Mouse (Mus musculus): ENCODE measurements around the gene Rab5c.

Gene Rab5c

GRCm38 (mm10) chr11:100754021-100754692, 16.1 kb upstream of the Rab5c start:
- CTCF ChIA-PET = interaction anchor here (0.5 to 0.7 kb wide), 2 partner anchors 149 to 210 kb away, joined by 5 to 16 read pairs; no protein-coding TSS in a partner anchor

- CTCF ChIA-PET = no interaction called here
Observed at GRCm38 (mm10) chr11:100752294-100752693, 14.3 kb upstream of the Rab5c start.

GRCm38 (mm10) chr11:100750127-100750526, 12.1 kb upstream of the Rab5c start:
- CTCF ChIA-PET = no interaction called here

- CTCF ChIA-PET = no interaction called here
Observed at GRCm38 (mm10) chr11:100749469-100749868, 11.5 kb upstream of the Rab5c start.

GRCm38 (mm10) chr11:100748620-100749019, 10.6 kb upstream of the Rab5c start:
- CTCF ChIA-PET = no interaction called here

- CTCF ChIA-PET = interaction anchor here (0.6 kb wide), 1 partner anchor 11 kb away, joined by 3 read pairs; no protein-coding TSS in a partner anchor
Observed at GRCm38 (mm10) chr11:100747114-100747513, 9.1 kb upstream of the Rab5c start.

DNA sequence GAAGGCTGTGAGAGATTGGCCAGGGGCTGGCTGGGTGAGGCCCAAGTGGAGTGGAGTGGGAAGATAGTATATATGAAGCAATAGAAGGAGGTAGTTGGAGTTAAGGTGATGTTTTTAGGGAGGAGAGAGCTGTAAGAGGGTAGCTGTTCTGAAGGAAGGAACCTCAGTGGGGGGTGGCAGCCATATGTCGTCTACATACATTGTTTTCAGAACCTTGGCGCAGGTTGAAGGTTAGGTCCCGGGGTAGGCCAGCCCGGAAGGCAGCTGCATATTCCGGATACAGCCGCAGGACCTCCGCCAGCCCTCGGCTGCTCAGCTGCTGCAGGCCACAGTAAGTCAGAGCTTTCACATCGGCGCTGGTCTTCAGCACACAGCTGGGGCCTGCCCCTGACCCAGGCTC, 8.5 kb upstream of the Rab5c start:
- CTCF ChIA-PET = interaction anchor here (0.6 kb wide), 1 partner anchor 10 kb away, joined by 3 read pairs; no protein-coding TSS in a partner anchor

GRCm38 (mm10) chr11:100745085-100745484, 7.1 kb upstream of the Rab5c start:
- CTCF ChIA-PET = interaction anchor here (0.6 kb wide), 2 partner anchors 74 to 149 kb away, joined by 3 to 7 read pairs; no protein-coding TSS in a partner anchor

- CTCF ChIA-PET = interaction anchor here (0.5 kb wide), 1 partner anchor 82 kb away, joined by 6 read pairs; no protein-coding TSS in a partner anchor
Observed at GRCm38 (mm10) chr11:100741348-100741747, 3.3 kb upstream of the Rab5c start.

DNA sequence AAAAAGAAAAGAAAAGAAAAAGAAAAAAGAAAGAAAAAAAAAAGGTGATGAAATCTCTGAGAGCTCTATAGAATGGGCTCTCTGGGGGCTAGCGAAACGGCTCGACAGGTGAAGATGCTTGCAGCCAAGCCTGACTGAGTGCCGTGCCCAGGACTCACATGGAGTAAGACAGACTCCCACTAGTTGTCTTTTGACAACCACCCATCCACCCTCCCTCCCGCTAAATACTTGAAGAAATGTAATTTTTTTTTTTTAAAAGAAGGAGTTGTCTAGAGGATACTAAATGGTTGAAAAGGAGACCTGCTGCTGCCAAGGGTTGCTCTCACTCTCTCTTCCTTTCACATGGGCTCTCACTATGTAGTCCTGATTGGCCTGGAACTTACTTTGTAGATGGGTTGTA, 734 bp upstream of the Rab5c start:
- CTCF ChIA-PET = interaction anchor here (0.6 to 0.7 kb wide), 2 partner anchors 28 to 377 kb away, joined by 3 to 4 read pairs; no protein-coding TSS in a partner anchor

DNA sequence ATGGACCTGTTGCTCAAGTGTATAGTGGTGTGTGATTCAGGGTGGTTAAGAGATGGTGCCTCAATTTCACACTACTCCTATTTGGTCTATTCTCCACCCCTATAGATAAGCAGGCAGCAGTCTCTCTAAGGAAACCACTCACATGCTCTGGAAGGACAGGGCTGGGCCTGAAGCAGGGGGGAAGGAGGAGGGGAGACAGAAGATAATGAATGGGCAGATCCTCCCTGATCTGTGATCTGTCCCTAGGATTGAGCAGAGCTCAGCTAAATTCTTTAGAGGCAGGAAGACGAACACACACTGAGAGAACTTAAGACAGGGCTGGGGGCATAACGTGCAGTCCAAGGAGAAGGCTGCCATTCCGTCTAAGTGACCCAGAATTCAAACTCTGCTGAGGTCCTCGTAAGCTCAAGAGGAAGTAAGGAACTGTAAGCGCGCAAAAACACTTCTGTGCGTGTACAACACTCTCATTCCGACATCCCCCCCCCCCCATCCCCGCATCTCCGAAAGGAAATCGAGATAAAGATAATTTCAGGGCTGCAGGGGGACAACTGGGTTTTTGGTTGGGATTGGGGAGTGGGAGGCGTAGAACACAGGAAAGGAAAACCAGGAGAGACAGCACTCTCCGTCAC, 796 bp downstream of the Rab5c start:
- CTCF ChIA-PET = interaction anchor here (0.6 to 0.8 kb wide), 4 partner anchors 9 to 151 kb away, joined by 3 read pairs; partner anchors contain the start of gene Kcnh4

DNA sequence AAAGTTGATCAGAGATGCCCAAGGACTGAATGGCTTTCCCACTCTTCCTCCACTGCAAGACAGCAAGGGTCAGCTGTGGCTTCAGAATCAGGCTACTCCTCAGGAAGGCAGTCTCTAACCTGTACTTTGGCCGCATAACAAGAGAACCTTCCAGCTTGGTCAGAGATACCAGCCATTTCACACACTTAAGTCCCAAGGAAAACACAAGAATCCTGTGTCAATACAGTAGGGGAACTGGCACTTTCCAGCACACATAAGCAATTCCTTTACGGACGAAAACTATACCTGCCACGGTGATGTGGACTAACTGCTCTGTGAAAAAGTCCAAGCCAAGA, 1.3 kb downstream of the Rab5c start:
- CTCF ChIA-PET = interaction anchor here (0.7 kb wide), 2 partner anchors 121 to 150 kb away, joined by 3 read pairs; no protein-coding TSS in a partner anchor

DNA sequence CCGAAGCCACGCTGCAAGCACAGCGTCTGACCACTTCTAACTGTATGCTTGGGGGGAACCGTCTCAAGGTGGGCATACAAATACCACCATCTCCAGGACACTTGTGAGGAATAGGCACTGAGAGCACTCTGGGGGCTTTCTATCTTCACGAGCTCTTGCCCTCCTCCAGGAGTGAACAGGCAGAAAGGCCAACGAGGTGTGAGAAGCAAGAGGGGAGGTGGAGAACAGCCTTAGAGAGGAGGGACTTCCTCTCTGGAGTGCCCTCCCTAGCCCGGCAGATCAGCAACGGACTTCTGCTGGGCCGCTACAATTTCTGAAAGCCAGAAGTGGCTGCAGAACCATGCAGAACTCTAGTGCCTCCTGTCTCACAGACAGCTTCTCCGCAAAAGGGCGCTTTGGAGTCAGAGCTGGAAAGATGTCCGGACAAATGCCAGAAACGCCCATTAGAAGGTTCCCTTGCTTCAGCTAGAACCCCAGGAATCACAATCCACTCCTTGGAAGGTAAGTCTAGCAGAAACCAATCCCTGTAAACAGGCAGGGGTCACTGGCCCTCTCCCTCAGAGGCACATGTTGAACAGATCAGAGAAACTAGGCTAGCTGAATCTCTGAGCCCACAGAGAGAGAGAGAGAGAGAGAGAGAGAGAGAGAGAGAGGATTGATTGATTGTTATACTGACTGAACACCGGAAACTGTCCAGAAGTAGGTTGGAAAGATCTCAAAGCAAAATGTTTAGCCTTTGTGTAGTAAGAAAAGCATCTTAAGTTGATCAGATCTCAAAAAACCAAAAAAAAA, 1.9 kb downstream of the Rab5c start:
- CTCF ChIA-PET = interaction anchor here (0.6 to 0.7 kb wide), 2 partner anchors 11 to 150 kb away, joined by 3 read pairs; no protein-coding TSS in a partner anchor

DNA sequence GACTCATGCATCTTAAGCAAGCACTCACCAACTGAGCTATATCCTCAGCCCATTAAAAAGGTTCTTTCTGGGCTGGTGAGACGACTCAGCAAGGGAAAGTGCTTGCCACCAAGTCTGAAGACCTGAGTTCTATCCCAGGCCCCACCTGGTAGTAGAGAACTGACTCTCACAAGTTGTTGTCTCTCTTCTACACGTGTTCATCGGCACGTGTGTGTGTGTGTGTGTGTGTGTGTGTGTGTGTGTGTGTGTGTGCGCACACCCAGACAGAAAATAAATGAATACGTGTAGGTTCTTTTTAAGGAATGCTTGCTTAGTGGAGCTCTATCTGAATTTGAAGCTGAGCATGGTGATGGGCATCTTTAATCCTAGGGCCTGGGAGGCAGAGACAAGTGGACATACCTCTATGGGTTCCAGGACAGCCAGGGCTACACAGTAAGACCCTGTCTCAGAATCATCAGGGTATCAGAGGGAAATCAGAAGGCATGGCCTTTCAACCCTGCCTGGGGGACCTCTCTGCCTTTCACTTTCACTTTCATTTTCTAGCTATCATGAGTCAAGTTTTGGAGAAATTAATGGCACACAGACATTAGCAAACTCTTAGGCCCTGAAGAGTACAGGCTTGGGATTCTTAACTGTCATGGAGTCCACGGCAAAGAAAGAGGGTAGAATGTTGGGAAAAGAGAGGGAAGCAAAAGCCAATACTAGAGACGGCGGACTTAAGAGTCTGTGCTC, 2.7 kb downstream of the Rab5c start:
- CTCF ChIA-PET = interaction anchor here (0.6 to 0.7 kb wide), 2 partner anchors 182 to 454 kb away, joined by 3 to 4 read pairs; no protein-coding TSS in a partner anchor

DNA sequence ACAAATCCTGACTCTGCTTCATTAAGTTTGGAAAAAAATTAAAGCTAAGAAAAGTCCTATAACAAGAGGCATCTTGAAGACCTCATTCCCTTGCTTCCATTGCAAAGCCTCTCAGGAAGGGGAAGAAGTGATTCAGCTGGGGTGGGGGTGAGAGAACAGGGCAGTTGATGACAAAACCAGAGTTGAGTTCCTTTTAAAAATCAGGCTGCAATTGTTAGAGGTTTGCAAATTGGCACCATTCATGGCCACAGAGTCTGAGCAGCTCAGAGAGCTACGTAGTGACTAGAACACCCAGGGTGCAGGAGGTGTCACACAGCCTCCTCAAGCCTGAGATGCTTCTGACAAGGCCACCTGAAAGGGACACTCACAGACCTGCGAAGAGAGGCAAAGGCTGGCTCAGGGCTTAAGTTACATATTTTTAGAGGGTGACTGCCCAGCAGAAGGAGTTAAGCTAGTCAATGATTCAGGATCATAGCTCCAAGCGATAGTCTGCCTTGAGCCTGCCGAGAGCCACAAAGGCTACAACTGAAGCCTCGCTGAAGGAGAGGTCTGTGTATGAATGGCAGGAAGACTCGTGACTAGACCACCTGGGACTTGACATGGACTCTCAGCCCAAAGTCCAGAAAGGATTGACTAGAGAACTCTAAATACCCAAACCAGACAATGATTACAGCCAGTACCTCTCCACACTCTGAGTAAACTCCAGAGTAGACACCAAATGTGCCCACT, 7.4 kb downstream of the Rab5c start:
- CTCF ChIA-PET = no interaction called here

GRCm38 (mm10) chr11:100729976-100730375, 8.0 kb downstream of the Rab5c start:
- CTCF ChIA-PET = no interaction called here

- CTCF ChIA-PET = interaction anchor here (1.3 kb wide), 1 partner anchor 9 kb away, joined by 3 read pairs; the partner anchor contains the start of gene Rab5c
Observed at GRCm38 (mm10) chr11:100728601-100729000, 9.4 kb downstream of the Rab5c start.

- CTCF ChIA-PET = no interaction called here
Observed at GRCm38 (mm10) chr11:100727201-100727600, 10.8 kb downstream of the Rab5c start.

DNA sequence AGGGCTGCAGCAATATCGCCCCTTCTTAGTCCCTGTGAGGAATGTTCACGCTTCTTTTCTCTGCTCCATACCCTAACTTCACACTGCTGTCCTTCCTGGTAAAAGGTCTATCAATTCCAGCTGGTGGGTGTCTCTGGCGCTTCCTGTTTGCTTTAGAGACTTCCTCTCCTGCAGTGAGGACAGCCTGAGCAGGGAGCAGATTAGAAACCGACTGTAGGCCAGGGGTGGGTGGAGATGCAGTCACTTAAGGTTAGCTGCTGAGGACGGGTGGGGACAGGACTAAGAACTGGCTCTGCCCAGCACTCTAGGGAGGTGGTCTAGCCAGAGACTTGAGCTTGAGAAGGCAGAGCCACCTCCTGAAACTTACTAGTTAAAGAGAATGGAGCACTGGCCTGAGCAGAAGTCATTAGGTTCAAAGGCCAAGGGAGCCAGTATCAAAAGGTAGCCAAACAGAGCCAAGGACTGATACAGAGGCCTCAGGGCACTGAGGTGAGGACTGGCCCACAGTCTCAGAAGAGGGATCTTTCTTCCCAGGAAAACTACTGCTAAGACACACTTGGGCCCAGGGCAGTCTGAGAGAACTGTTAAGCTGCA, 13.0 kb downstream of the Rab5c start:
- CTCF ChIA-PET = interaction anchor here (1.1 kb wide), 1 partner anchor 154 kb away, joined by 3 read pairs; no protein-coding TSS in a partner anchor

DNA sequence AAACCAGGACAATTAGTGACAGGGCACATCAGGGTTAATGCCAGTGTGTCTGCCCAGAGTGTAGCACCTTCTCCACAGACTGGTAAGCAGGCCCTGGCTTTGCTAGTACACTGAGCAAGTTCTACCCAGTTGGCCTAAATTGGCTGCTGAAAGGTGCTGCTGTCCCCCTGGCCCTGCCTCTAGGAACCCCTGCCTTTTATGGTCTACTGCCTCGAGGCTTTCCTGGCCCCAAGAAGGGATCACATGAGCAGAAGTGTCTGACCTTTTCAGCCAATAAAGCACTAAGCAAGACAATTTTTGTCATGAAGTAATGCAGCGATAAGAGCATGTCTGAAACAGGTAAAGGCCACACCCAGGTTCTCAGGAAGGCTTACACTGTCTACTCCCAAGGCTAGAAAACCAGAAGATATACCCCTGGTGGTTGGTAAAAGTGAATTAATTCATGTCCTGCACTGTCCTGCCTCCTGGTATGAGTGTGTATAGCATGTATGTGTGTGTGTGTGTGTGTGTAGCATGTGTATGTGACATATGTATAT, 15.5 kb downstream of the Rab5c start:
- CTCF ChIA-PET = no interaction called here
